Mouse (Mus musculus) stomach, embryonic 16.5 days (tissue): ENCODE measurements around the gene Klf16. TPM values are rescaled to one million over a fixed set of nuclear protein-coding genes. Genes with fewer than 3 reads are reported as not detected.

Source experiments
- ATAC-seq: fragments of 200-750 bp; cut with Nextera tagmentation; 2 replicates; pipeline ENCODE4 v1.8.0; 2017; ENCODE audit warnings: moderate number of reproducible peaks, moderate TSS enrichment; ENCODE audit not compliant: insufficient read depth, low FRiP score
- H3K27ac ChIP-seq: fragments of 300-500 bp; sonication (generic); 2 replicates; pipeline ENCODE4 v1.5.1; 2014; ENCODE audit warnings: low read length
- H3K27me3 ChIP-seq: fragments of 300-500 bp; sonication (generic); 2 replicates; pipeline ENCODE4 v1.6.1; 2014; ENCODE audit warnings: low read length, control low read depth, mixed read lengths; ENCODE audit not compliant: control insufficient read depth, insufficient read depth
- H3K36me3 ChIP-seq: fragments of 300-500 bp; sonication (generic); 2 replicates; pipeline ENCODE4 v1.6.1; 2014; ENCODE audit warnings: low read length; ENCODE audit not compliant: control insufficient read depth, insufficient read depth
- H3K4me1 ChIP-seq: fragments of 300-500 bp; sonication (generic); 2 replicates; pipeline ENCODE4 v1.6.1; 2014; ENCODE audit warnings: low read length, control low read depth, mixed read lengths; ENCODE audit not compliant: control insufficient read depth, insufficient read depth
- H3K4me2 ChIP-seq: fragments of 300-500 bp; sonication (generic); 2 replicates; pipeline ENCODE4 v1.6.1; 2014; ENCODE audit warnings: low read depth, low read length, mixed read lengths
- H3K4me3 ChIP-seq: fragments of 300-500 bp; sonication (generic); replicated peaks from 2 replicates; pipeline ENCODE4 v1.5.1; 2014; ENCODE audit warnings: mild to moderate bottlenecking, low read length
- H3K9ac ChIP-seq: fragments of 300-500 bp; sonication (generic); 2 replicates; pipeline ENCODE4 v1.6.1; 2014; ENCODE audit warnings: low read length
- H3K9me3 ChIP-seq: fragments of 300-500 bp; sonication (generic); replicated peaks from 2 replicates; pipeline ENCODE4 v1.6.1; 2016; ENCODE audit warnings: low read length, control low read depth; ENCODE audit not compliant: control insufficient read depth
- WGBS: fragments of 180-500 bp; shearing (Covaris S2); extraction: QIAGEN DNeasy Blood & Tissue Kit; methylation state at CpG from one replicate; pipeline ENCODE4 v1.1.7; 2014; 5-methylcytosine and 5-hydroxymethylcytosine counted together
- microRNA-seq: library from miRNA; unstranded; fragments of <30 nt; microRNA quantifications from one replicate; pipeline ENCODE4, GENCODE M21; 2016
- polyA plus RNA-seq: library from polyadenylated mRNA; unstranded; fragments of >200 nt; fragmentation: Nextera tagmentation; extraction: Ambion mirVana; gene quantifications from 2 replicates; pipeline ENCODE4 v1.2.1, GENCODE M21; 2015

Gene Klf16
- polyA plus RNA-seq, 1 experiment from 2014 or later: 8.7 TPM

DNA sequence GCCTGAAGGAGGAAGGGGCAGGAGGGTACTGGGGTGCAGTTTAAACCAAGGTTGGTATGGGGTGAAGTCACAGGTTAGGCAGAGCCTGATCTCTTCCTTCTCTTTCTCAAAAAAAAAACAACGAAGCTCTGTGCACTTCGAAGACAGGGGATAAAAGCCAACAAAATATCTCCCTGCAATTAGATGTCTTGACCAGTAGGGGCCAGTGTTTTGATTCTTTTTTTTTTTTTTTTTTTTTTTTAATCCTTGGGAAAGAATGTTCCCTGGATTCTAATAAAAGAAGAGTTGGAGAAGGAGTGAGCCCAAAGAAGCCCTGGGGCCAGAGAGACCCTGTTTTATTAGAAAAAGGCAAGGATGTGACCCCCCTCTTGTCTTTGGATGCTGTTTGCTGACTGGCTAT is 57.8 kb downstream of the Klf16 start:
- no peak for ATAC-seq
- no peak overlapping the region for H3K4me3 ChIP-seq
- 0 out of 2 replicates have a peak, but pooled peaks cover 5% of the 10 kb centered on the region for H3K9me3 ChIP-seq
- H3K27ac ChIP-seq: no peak overlapping the region
- H3K4me2 ChIP-seq: no peak overlapping the region
- no peak overlapping the region for H3K9ac ChIP-seq
- 68% methylated on average over 2 of the region's 2 CpGs for WGBS
- H3K36me3 ChIP-seq: no peaks in the 10 kb centered on the region
- H3K27me3 ChIP-seq: peaks cover 8% of the 10 kb centered on the region
- no peaks in the 10 kb centered on the region for H3K4me1 ChIP-seq

Small RNA genes lying within 50 kb of the gene (microRNA-seq; reads per million reads assigned to microRNA genes)
- gene Mir6912: not detected

Other genes starting within 250 kb of the Klf16 start
- gene Pcsk4, start 247.8 kb downstream of the Klf16 start, polyA plus RNA-seq: 3.7 and 4.4 TPM in 2 replicates
- 45.2 and 51.1 TPM in 2 replicates for gene Reep6, start 247.4 kb downstream of the Klf16 start, polyA plus RNA-seq
- gene Adamtsl5, start 228.9 kb downstream of the Klf16 start, polyA plus RNA-seq: 22.0 and 24.0 TPM in 2 replicates
- gene Plk5, start 220.9 kb downstream of the Klf16 start, polyA plus RNA-seq: 0.14 and 0.61 TPM in 2 replicates
- gene Mex3d, start 189.7 kb downstream of the Klf16 start, polyA plus RNA-seq: 3.0 and 4.1 TPM in 2 replicates
- 131 and 139 TPM in 2 replicates for gene Mbd3, start 177.8 kb downstream of the Klf16 start, polyA plus RNA-seq
- gene Uqcr11, start 170.5 kb downstream of the Klf16 start, polyA plus RNA-seq: 669 and 707 TPM in 2 replicates
- 46.1 and 57.9 TPM in 2 replicates for gene Tcf3, start 143.7 kb downstream of the Klf16 start, polyA plus RNA-seq
- gene Onecut3, start 82.5 kb downstream of the Klf16 start, polyA plus RNA-seq: 0.06 and 0.08 TPM in 2 replicates
- gene Atp8b3, start 38.2 kb downstream of the Klf16 start, polyA plus RNA-seq: 0.12 and 0.21 TPM in 2 replicates
- gene Rexo1, start 15.8 kb downstream of the Klf16 start, polyA plus RNA-seq: 16.7 TPM in 2 replicates
- 42.9 and 44.3 TPM in 2 replicates for gene Abhd17a, start 13.0 kb upstream of the Klf16 start, polyA plus RNA-seq
- 92.1 and 99.9 TPM in 2 replicates for gene Scamp4, start 25.6 kb upstream of the Klf16 start, polyA plus RNA-seq
- 5.6 and 6.7 TPM in 2 replicates for gene Adat3, start 25.6 kb upstream of the Klf16 start, polyA plus RNA-seq
- gene Gm49322, start 28.7 kb upstream of the Klf16 start, polyA plus RNA-seq: 3.7 and 4.8 TPM in 2 replicates
- 18.1 TPM in 2 replicates for gene Csnk1g2, start 45.5 kb upstream of the Klf16 start, polyA plus RNA-seq
- 11.5 and 12.7 TPM in 2 replicates for gene Btbd2, start 79.8 kb upstream of the Klf16 start, polyA plus RNA-seq
- gene Mknk2, start 100.8 kb upstream of the Klf16 start, polyA plus RNA-seq: 42.8 and 45.1 TPM in 2 replicates
- gene Mob3a, start 124.7 kb upstream of the Klf16 start, polyA plus RNA-seq: 51.6 and 57.5 TPM in 2 replicates
- 25.5 and 28.7 TPM in 2 replicates for gene Izumo4, start 124.9 kb upstream of the Klf16 start, polyA plus RNA-seq
- 62.5 and 66.3 TPM in 2 replicates for gene Ap3d1, start 164.9 kb upstream of the Klf16 start, polyA plus RNA-seq
- gene Dot1l, start 177.9 kb upstream of the Klf16 start, polyA plus RNA-seq: 11.8 and 13.9 TPM in 2 replicates
- gene Sf3a2, start 220.9 kb upstream of the Klf16 start, polyA plus RNA-seq: 51.3 and 53.7 TPM in 2 replicates
- gene Plekhj1, start 221.3 kb upstream of the Klf16 start, polyA plus RNA-seq: 102 and 114 TPM in 2 replicates
- not detected in 2 replicates for gene Amh, start 227.9 kb upstream of the Klf16 start, polyA plus RNA-seq
- gene Jsrp1, start 236.2 kb upstream of the Klf16 start, polyA plus RNA-seq: 0.65 and 8.4 TPM in 2 replicates
- 1,560 and 1,582 TPM in 2 replicates for gene Oaz1, start 249.3 kb upstream of the Klf16 start, polyA plus RNA-seq